Mouse (Mus musculus): ENCODE measurements around the gene Sprr2i. TPM values are rescaled to one million over a fixed set of nuclear protein-coding genes. Genes with fewer than 3 reads are reported as not detected.

The Sprr2i gene
- polyA plus RNA-seq (2012; rRNA removed), result not detected in 2 replicates

- H3K4me3 ChIP-seq (ENCODE audit: insufficient read depth, low read length), result no peak within 1 kb of the TSS
- H3K4me1 ChIP-seq (ENCODE audit: control insufficient read depth, insufficient read depth, low read length), result no peaks in the 10 kb centered on the region
- TF ChIP-seq CTCF (IDR thresholded peaks at IDR 0.05; ENCODE audit: extremely low read depth, insufficient read depth, low read length), result no peak
- TF ChIP-seq POLR2A (IDR thresholded peaks at IDR 0.05; ENCODE audit: extremely low read depth, insufficient read depth, low read length), result no peak
- H3K27ac ChIP-seq (ENCODE audit: insufficient read depth, low read length), result no peak within 1 kb of the TSS
Measured at GRCm38 (mm10) chr3:92407691-92408090, at the start of gene Sprr2i. Gene Sprr2i, plus strand, starts transcription at chr3:92407991.

GRCm38 (mm10) chr3:92361619-92362018 lies 46.2 kb upstream of the Sprr2i start:
- Histone ChIP-seq H3K27ac (ENCODE audit: insufficient read depth, low read length) (no peak overlapping the region), H3K4me3 (ENCODE audit: insufficient read depth, low read length) (no peak overlapping the region), H3K4me1 (ENCODE audit: control insufficient read depth, insufficient read depth, low read length) (no peaks in the 10 kb centered on the region)
- no peak for TF ChIP-seq CTCF (IDR thresholded peaks at IDR 0.05; ENCODE audit: extremely low read depth, insufficient read depth, low read length)
- no peak for TF ChIP-seq POLR2A (IDR thresholded peaks at IDR 0.05; ENCODE audit: extremely low read depth, insufficient read depth, low read length)

GRCm38 (mm10) chr3:92364887-92365286 lies 42.9 kb upstream of the Sprr2i start, which contains the start of gene Sprr2f:
Gene Sprr2f, plus strand, starts transcription at chr3:92365187.
- Histone ChIP-seq H3K4me3 (ENCODE audit: insufficient read depth, low read length) (no peak within 1 kb of the TSS), H3K4me1 (ENCODE audit: control insufficient read depth, insufficient read depth, low read length) (no peaks in the 10 kb centered on the region), H3K27ac (ENCODE audit: insufficient read depth, low read length) (no peak within 1 kb of the TSS)
- TF ChIP-seq CTCF (IDR thresholded peaks at IDR 0.05; ENCODE audit: extremely low read depth, insufficient read depth, low read length) (no peak), POLR2A (IDR thresholded peaks at IDR 0.05; ENCODE audit: extremely low read depth, insufficient read depth, low read length) (no peak)

GRCm38 (mm10) chr3:92373613-92374012 lies 34.2 kb upstream of the Sprr2i start:
- no peaks in the 10 kb centered on the region for H3K4me1 ChIP-seq (ENCODE audit: control insufficient read depth, insufficient read depth, low read length)
- H3K27ac ChIP-seq (ENCODE audit: insufficient read depth, low read length), result no peak overlapping the region
- TF ChIP-seq CTCF (IDR thresholded peaks at IDR 0.05; ENCODE audit: extremely low read depth, insufficient read depth, low read length), result no peak
- TF ChIP-seq POLR2A (IDR thresholded peaks at IDR 0.05; ENCODE audit: extremely low read depth, insufficient read depth, low read length), result no peak
- H3K4me3 ChIP-seq (ENCODE audit: insufficient read depth, low read length), result no peak overlapping the region

GRCm38 (mm10) chr3:92385385-92385784 lies 22.4 kb upstream of the Sprr2i start, which contains the start of gene Sprr2h:
Gene Sprr2h, plus strand, starts transcription at chr3:92385685.
- TF ChIP-seq CTCF (IDR thresholded peaks at IDR 0.05; ENCODE audit: extremely low read depth, insufficient read depth, low read length), result no peak
- TF ChIP-seq POLR2A (IDR thresholded peaks at IDR 0.05; ENCODE audit: extremely low read depth, insufficient read depth, low read length), result no peak

GRCm38 (mm10) chr3:92394301-92394700 lies 13.5 kb upstream of the Sprr2i start:
- Histone ChIP-seq H3K27ac (ENCODE audit: insufficient read depth, low read length) (no peak overlapping the region), H3K4me3 (ENCODE audit: insufficient read depth, low read length) (no peak overlapping the region), H3K4me1 (ENCODE audit: control insufficient read depth, insufficient read depth, low read length) (no peaks in the 10 kb centered on the region)
- TF ChIP-seq CTCF (IDR thresholded peaks at IDR 0.05; ENCODE audit: extremely low read depth, insufficient read depth, low read length) (no peak), POLR2A (IDR thresholded peaks at IDR 0.05; ENCODE audit: extremely low read depth, insufficient read depth, low read length) (no peak)

More at GRCm38 (mm10) chr3:92385385-92385784, 22.4 kb upstream of the Sprr2i start, which contains the start of gene Sprr2h:
- Histone ChIP-seq H3K27ac (ENCODE audit: insufficient read depth, low read length) (no peak within 1 kb of the TSS), H3K4me1 (ENCODE audit: control insufficient read depth, insufficient read depth, low read length) (no peaks in the 10 kb centered on the region), H3K4me3 (ENCODE audit: insufficient read depth, low read length) (no peak within 1 kb of the TSS)

- Histone ChIP-seq H3K27ac (ENCODE audit: insufficient read depth, low read length) (no peak within 1 kb of the TSS), H3K4me1 (ENCODE audit: control insufficient read depth, insufficient read depth, low read length) (no peaks in the 10 kb centered on the region), H3K4me3 (ENCODE audit: insufficient read depth, low read length) (no peak within 1 kb of the TSS)
- no peak for TF ChIP-seq POLR2A (IDR thresholded peaks at IDR 0.05; ENCODE audit: extremely low read depth, insufficient read depth, low read length)
- no peak for TF ChIP-seq CTCF (IDR thresholded peaks at IDR 0.05; ENCODE audit: extremely low read depth, insufficient read depth, low read length)
Measured at GRCm38 (mm10) chr3:92417782-92418181, 10.0 kb downstream of the Sprr2i start, which contains the start of gene Sprr2j-ps. Gene Sprr2j-ps, plus strand, starts transcription at chr3:92418082.

GRCm38 (mm10) chr3:92429323-92429722 lies 21.5 kb downstream of the Sprr2i start, which contains the start of gene Gm9774:
Gene Gm9774, minus strand, starts transcription at chr3:92429423.
- TF ChIP-seq CTCF (IDR thresholded peaks at IDR 0.05; ENCODE audit: extremely low read depth, insufficient read depth, low read length) (no peak), POLR2A (IDR thresholded peaks at IDR 0.05; ENCODE audit: extremely low read depth, insufficient read depth, low read length) (no peak)

GRCm38 (mm10) chr3:92432282-92432681 lies 24.5 kb downstream of the Sprr2i start, which contains the start of gene Sprr2k:
Gene Sprr2k, plus strand, starts transcription at chr3:92432582.
- TF ChIP-seq CTCF (IDR thresholded peaks at IDR 0.05; ENCODE audit: extremely low read depth, insufficient read depth, low read length) (no peak), POLR2A (IDR thresholded peaks at IDR 0.05; ENCODE audit: extremely low read depth, insufficient read depth, low read length) (no peak)
- Histone ChIP-seq H3K4me3 (ENCODE audit: insufficient read depth, low read length) (no peak within 1 kb of the TSS), H3K4me1 (ENCODE audit: control insufficient read depth, insufficient read depth, low read length) (no peaks in the 10 kb centered on the region), H3K27ac (ENCODE audit: insufficient read depth, low read length) (no peak within 1 kb of the TSS)

More at GRCm38 (mm10) chr3:92429323-92429722, 21.5 kb downstream of the Sprr2i start, which contains the start of gene Gm9774:
- H3K4me3 ChIP-seq (ENCODE audit: insufficient read depth, low read length), result no peak within 1 kb of the TSS
- no peaks in the 10 kb centered on the region for H3K4me1 ChIP-seq (ENCODE audit: control insufficient read depth, insufficient read depth, low read length)
- no peak within 1 kb of the TSS for H3K27ac ChIP-seq (ENCODE audit: insufficient read depth, low read length)

- TF ChIP-seq CTCF (IDR thresholded peaks at IDR 0.05; ENCODE audit: extremely low read depth, insufficient read depth, low read length) (no peak), POLR2A (IDR thresholded peaks at IDR 0.05; ENCODE audit: extremely low read depth, insufficient read depth, low read length) (no peak)
- Histone ChIP-seq H3K27ac (ENCODE audit: insufficient read depth, low read length) (no peak within 1 kb of the TSS), H3K4me3 (ENCODE audit: insufficient read depth, low read length) (no peak within 1 kb of the TSS), H3K4me1 (ENCODE audit: control insufficient read depth, insufficient read depth, low read length) (no peaks in the 10 kb centered on the region)
Measured at GRCm38 (mm10) chr3:92438689-92439088, 30.9 kb downstream of the Sprr2i start, which contains the start of gene Sprr1b. Gene Sprr1b, minus strand, starts transcription at chr3:92438789.

Measured in cortical plate, adult 2 months (tissue).